Mouse (Mus musculus) heart, embryonic 16.5 days (tissue): Measurements from ENCODE around the gene Gm10192. TPM values are rescaled to one million over a fixed set of nuclear protein-coding genes. Genes with fewer than 3 reads are reported as not detected.

ENCODE experiments used
- ATAC-seq: fragments of 200-750 bp; cut with Nextera tagmentation; replicated peaks from 2 replicates; pipeline ENCODE4 v1.8.0; 2017; ENCODE audit warnings: moderate number of reproducible peaks; ENCODE audit not compliant: insufficient read depth, low FRiP score; ENCODE audit errors: extremely low read depth
- H3K27ac ChIP-seq: fragments of 300-500 bp; sonication (generic); 2 replicates; pipeline ENCODE4 v1.5.1; 2014; ENCODE audit warnings: mild to moderate bottlenecking, low read length, control low read depth, moderate library complexity
- H3K27me3 ChIP-seq: fragments of 300-500 bp; sonication (generic); 2 replicates; pipeline ENCODE4 v1.6.1; 2014; ENCODE audit warnings: low read length, mixed read lengths; ENCODE audit not compliant: control insufficient read depth, insufficient read depth
- H3K36me3 ChIP-seq: fragments of 300-500 bp; sonication (generic); 2 replicates; pipeline ENCODE4 v1.6.1; 2014; ENCODE audit not compliant: control insufficient read depth, insufficient read depth
- H3K4me1 ChIP-seq: fragments of 300-500 bp; sonication (generic); 2 replicates; pipeline ENCODE4 v1.6.1; 2014; ENCODE audit warnings: low read length, mixed read lengths; ENCODE audit not compliant: control insufficient read depth, insufficient read depth
- H3K4me2 ChIP-seq: fragments of 300-500 bp; sonication (generic); 2 replicates; pipeline ENCODE4 v1.6.1; 2014; ENCODE audit warnings: low read depth, mild to moderate bottlenecking, control low read depth, low read length
- H3K4me3 ChIP-seq: fragments of 300-500 bp; sonication (generic); 2 replicates; pipeline ENCODE4 v1.5.1; 2014; ENCODE audit warnings: mild to moderate bottlenecking, control low read depth, low read length
- H3K9ac ChIP-seq: fragments of 300-500 bp; sonication (generic); 2 replicates; pipeline ENCODE4 v1.6.1; 2014; ENCODE audit warnings: low read length, control low read depth
- H3K9me3 ChIP-seq: fragments of 300-500 bp; sonication (generic); replicated peaks from 2 replicates; pipeline ENCODE4 v1.6.1; 2016; ENCODE audit warnings: low read length; ENCODE audit not compliant: control insufficient read depth
- WGBS: fragments of 180-500 bp; shearing (Covaris S2); extraction: QIAGEN DNeasy Blood & Tissue Kit; methylation state at CpG from one replicate; pipeline ENCODE4 v1.1.7; 2014; 5-methylcytosine and 5-hydroxymethylcytosine counted together
- polyA plus RNA-seq: library from polyadenylated mRNA; unstranded; fragments of >200 nt; fragmentation: Nextera tagmentation; extraction: Ambion mirVana; gene quantifications from 2 replicates; pipeline ENCODE4 v1.2.1, GENCODE M21; 2015

Gm10192 gene
- polyA plus RNA-seq, 1 experiment from 2014 or later, result not detected

DNA sequence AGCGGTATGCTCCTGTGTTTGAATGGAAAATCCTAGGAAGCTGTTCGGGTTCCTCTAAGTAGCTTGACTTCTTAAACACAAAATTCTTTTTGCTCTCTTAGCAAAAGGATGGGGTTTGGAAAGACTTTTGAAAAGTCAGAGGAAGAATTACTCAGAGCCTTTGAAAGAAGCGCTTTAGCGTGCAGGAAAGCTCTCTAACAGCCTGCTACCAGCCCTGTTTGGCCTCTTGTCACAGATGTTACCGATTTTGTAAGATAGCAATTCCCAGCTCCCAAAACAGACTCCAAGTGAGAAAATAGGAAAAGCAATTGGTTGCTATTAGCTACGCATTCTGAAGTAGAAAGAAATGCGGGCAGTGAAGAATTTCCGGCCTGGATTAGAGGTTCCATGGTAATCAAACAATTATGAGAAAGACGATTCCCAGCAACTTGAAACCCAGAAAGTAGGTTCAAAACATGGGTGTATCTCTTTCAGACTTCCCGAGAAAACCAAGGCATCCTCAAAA is 26.1 kb downstream of the Gm10192 start:
- H3K4me3 ChIP-seq, result no peak overlapping the region
- H3K9me3 ChIP-seq, result no peaks in the 10 kb centered on the region
- WGBS, result 64% methylated on average over 10 of the region's 10 CpGs
- H3K9ac ChIP-seq, result no peak overlapping the region
- ATAC-seq, result no peak
- no peak overlapping the region for H3K4me2 ChIP-seq
- H3K4me1 ChIP-seq, result no peaks in the 10 kb centered on the region
- no peak overlapping the region for H3K27ac ChIP-seq
- no peaks in the 10 kb centered on the region for H3K27me3 ChIP-seq
- no peaks in the 10 kb centered on the region for H3K36me3 ChIP-seq

GRCm38 (mm10) chr4:97156084-97156483 is 26.9 kb downstream of the Gm10192 start:
- WGBS, result 65% methylated on average over 3 of the region's 3 CpGs
- Histone ChIP-seq H3K9ac (no peak overlapping the region), H3K27ac (no peak overlapping the region), H3K4me1 (no peaks in the 10 kb centered on the region), H3K9me3 (no peaks in the 10 kb centered on the region), H3K4me3 (no peak overlapping the region), H3K4me2 (no peak overlapping the region), H3K27me3 (no peaks in the 10 kb centered on the region), H3K36me3 (no peaks in the 10 kb centered on the region)
- ATAC-seq, result no peak

DNA sequence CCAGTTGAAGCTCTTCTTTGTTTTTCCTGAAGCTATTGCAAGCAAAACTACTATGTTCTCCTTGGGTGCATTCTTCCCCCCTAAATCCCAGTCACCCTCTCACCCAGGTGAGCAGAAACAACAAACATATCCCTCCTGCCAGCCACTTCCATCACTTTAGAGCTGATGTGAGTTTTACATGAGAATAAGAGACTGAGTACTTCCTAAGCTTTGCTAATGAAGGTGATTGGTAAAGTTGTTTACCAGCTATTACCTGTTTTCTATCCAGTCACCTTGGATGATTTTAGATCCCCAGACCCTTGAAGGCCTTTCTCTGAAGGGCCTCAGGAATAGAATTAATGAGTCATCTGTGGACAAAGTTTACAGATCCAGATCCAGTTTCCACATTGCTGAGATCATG is 29.4 kb downstream of the Gm10192 start:
- no peak for ATAC-seq
- Histone ChIP-seq H3K9me3 (peaks cover 3% of the 10 kb centered on the region), H3K27ac (no peak overlapping the region), H3K9ac (no peak overlapping the region), H3K36me3 (no peaks in the 10 kb centered on the region), H3K27me3 (no peaks in the 10 kb centered on the region), H3K4me3 (no peak overlapping the region), H3K4me1 (no peaks in the 10 kb centered on the region), H3K4me2 (no peak overlapping the region)

GRCm38 (mm10) chr4:97142484-97142883 is 40.5 kb downstream of the Gm10192 start:
- 90% methylated on average over 2 of the region's 2 CpGs for WGBS
- no peaks in the 10 kb centered on the region for H3K4me1 ChIP-seq
- H3K27ac ChIP-seq, result no peak overlapping the region
- ATAC-seq, result no peak
- H3K4me2 ChIP-seq, result no peak overlapping the region
- no peaks in the 10 kb centered on the region for H3K36me3 ChIP-seq
- no peak overlapping the region for H3K9ac ChIP-seq
- H3K27me3 ChIP-seq, result no peaks in the 10 kb centered on the region
- H3K4me3 ChIP-seq, result no peak overlapping the region
- H3K9me3 ChIP-seq, result no peaks in the 10 kb centered on the region
